Mouse (Mus musculus): ENCODE data around the gene Cpne2. TPM values are rescaled to one million over a fixed set of nuclear protein-coding genes. Genes with fewer than 3 reads are reported as not detected.

Gene Cpne2
- total and polyA plus RNA-seq, 3 experiments, result 12.7 to 118 (median 29.3) TPM

- no peak for TF ChIP-seq E2F4 (IDR thresholded peaks at IDR 0.05; ENCODE audit: insufficient replicate concordance, low read depth, low read length)
- TF ChIP-seq MEF2A (IDR thresholded peaks at IDR 0.05; ENCODE audit: borderline replicate concordance, low read depth, low read length), result no peak
- no peak for TF ChIP-seq POLR2A (IDR thresholded peaks at IDR 0.05; ENCODE audit: low read depth, low read length)
- TF ChIP-seq PAX5 (IDR thresholded peaks at IDR 0.05; ENCODE audit: low read length), result no peak
- TF ChIP-seq MAFK (IDR thresholded peaks at IDR 0.05; ENCODE audit: insufficient replicate concordance, low read length), result no peak
- TF ChIP-seq UBTF (IDR thresholded peaks at IDR 0.05; ENCODE audit: low read depth, low read length), result no peak
- TF ChIP-seq CHD2 (IDR thresholded peaks at IDR 0.05; ENCODE audit: low read length), result no peak
- no peak for TF ChIP-seq ELF1 (IDR thresholded peaks at IDR 0.05; ENCODE audit: low read depth, low read length)
- peaks cover 11% of the 10 kb centered on the region in 2 experiments for H3K36me3 ChIP-seq (replicated peaks in 1 of 2; ENCODE audit: control insufficient read depth in 1 of 2, insufficient read depth in 1 of 2, low read length in 1 of 2)
- no peak overlapping the region for H3K27ac ChIP-seq (ENCODE audit: insufficient read depth, low read depth)
- H3K4me3 ChIP-seq (replicated peaks in 1 of 3; ENCODE audit: low read depth in 2 of 3, low read length in 2 of 3, poor library complexity in 1 of 3), result no peak overlapping the region
- no peak overlapping the region for H3K9ac ChIP-seq (ENCODE audit: insufficient read depth, low read depth)
- dilution Hi-C loops (cut with MboI; ENCODE audit: extremely low pct_ligation_motif_present, extremely low pct_unique_long_range_greater_than_20kb, low sequenced_read_pairs) (no loop called here), in situ Hi-C loops (cut with MboI; ENCODE audit: low pct_ligation_motif_present, low pct_unique_long_range_greater_than_20kb, low sequenced_read_pairs) (no loop called here)
- H3K4me2 ChIP-seq (ENCODE audit: insufficient read depth, low read depth, poor library complexity, severe bottlenecking), result no peak overlapping the region
- no peak for DNase-seq (ENCODE audit: extremely low read depth)
- H3K9me3 ChIP-seq (replicated peaks; ENCODE audit: low read length), result no peaks in the 10 kb centered on the region
- no peaks in the 10 kb centered on the region for H3K27me3 ChIP-seq (replicated peaks)
- H3K4me1 ChIP-seq (ENCODE audit: control insufficient read depth in 1 of 2, insufficient read depth in 2 of 2), result peaks cover 37 to 45% of the 10 kb centered on the region in 2 experiments
- H3K79me2 ChIP-seq (replicated peaks; ENCODE audit: control insufficient read depth, extremely low read depth, insufficient read depth, poor library complexity, severe bottlenecking), result no peaks in the 10 kb centered on the region
These were observed 16.3 kb downstream of the Cpne2 start for GRCm38 (mm10) chr8:94549041-94549440.

- in situ Hi-C loops (cut with MboI; ENCODE audit: low pct_ligation_motif_present, low pct_unique_long_range_greater_than_20kb, low sequenced_read_pairs), result no loop called here
- H3K4me1 ChIP-seq (ENCODE audit: control insufficient read depth in 1 of 2, insufficient read depth in 2 of 2), result peaks cover 32 to 44% of the 10 kb centered on the region in 2 experiments
- H3K27ac ChIP-seq (ENCODE audit: insufficient read depth, low read depth), result no peak overlapping the region
- H3K27me3 ChIP-seq (replicated peaks), result no peaks in the 10 kb centered on the region
- H3K4me3 ChIP-seq (replicated peaks in 1 of 3; ENCODE audit: low read depth in 2 of 3, low read length in 2 of 3, poor library complexity in 1 of 3), result no peak overlapping the region
- TF ChIP-seq ZKSCAN1 (IDR thresholded peaks at IDR 0.05; ENCODE audit: borderline replicate concordance, low read depth, low read length) (no peak), MAX (IDR thresholded peaks at IDR 0.05; ENCODE audit: low read length) (no peak), UBTF (IDR thresholded peaks at IDR 0.05; ENCODE audit: low read depth, low read length) (no peak), E2F4 (IDR thresholded peaks at IDR 0.05; ENCODE audit: insufficient replicate concordance, low read depth, low read length) (no peak), BHLHE40 (IDR thresholded peaks at IDR 0.05; ENCODE audit: low read depth, low read length) (no peak), ELF1 (IDR thresholded peaks at IDR 0.05; ENCODE audit: low read depth, low read length) (no peak)
- no peak overlapping the region for H3K4me2 ChIP-seq (ENCODE audit: insufficient read depth, low read depth, poor library complexity, severe bottlenecking)
- peaks cover 11 to 13% of the 10 kb centered on the region in 2 experiments for H3K36me3 ChIP-seq (replicated peaks in 1 of 2; ENCODE audit: control insufficient read depth in 1 of 2, insufficient read depth in 1 of 2, low read length in 1 of 2)
- no peak for DNase-seq (ENCODE audit: extremely low read depth)
- no peak overlapping the region for H3K9ac ChIP-seq (ENCODE audit: insufficient read depth, low read depth)
- no peaks in the 10 kb centered on the region for H3K79me2 ChIP-seq (replicated peaks; ENCODE audit: control insufficient read depth, extremely low read depth, insufficient read depth, poor library complexity, severe bottlenecking)
- dilution Hi-C loops (cut with MboI; ENCODE audit: extremely low pct_ligation_motif_present, extremely low pct_unique_long_range_greater_than_20kb, low sequenced_read_pairs), result no loop called here
- no peaks in the 10 kb centered on the region for H3K9me3 ChIP-seq (replicated peaks; ENCODE audit: low read length)
These were observed 16.7 kb downstream of the Cpne2 start for GRCm38 (mm10) chr8:94549482-94549881.

DNA sequence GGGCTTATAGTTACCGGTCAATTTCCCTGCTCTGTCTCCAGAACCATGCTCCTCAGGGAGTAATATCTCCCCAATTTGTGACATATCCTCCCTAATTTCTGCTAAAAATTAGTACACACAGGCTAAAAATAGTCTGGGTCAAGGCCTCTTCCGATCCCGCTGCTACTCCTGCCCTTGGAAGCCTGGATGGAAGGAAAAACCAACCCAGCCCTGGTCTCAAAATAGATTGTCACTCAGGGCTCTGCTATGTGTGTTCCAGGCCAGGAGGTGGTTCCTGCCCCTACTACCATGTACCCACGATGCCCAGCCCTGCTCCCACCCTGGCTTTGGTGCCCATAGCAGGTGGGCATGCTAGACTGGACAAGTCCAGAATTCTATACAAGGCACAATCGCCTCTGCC is 17.2 kb downstream of the Cpne2 start:
- H3K4me3 ChIP-seq (replicated peaks in 1 of 3; ENCODE audit: low read depth in 2 of 3, low read length in 2 of 3, poor library complexity in 1 of 3), result no peak overlapping the region
- H3K4me2 ChIP-seq (ENCODE audit: insufficient read depth, low read depth, poor library complexity, severe bottlenecking), result no peak overlapping the region
- no peak overlapping the region for H3K27ac ChIP-seq (ENCODE audit: insufficient read depth, low read depth)
- H3K27me3 ChIP-seq (replicated peaks), result no peaks in the 10 kb centered on the region
- H3K36me3 ChIP-seq (replicated peaks in 1 of 2; ENCODE audit: control insufficient read depth in 1 of 2, insufficient read depth in 1 of 2, low read length in 1 of 2), result peaks cover 15 to 16% of the 10 kb centered on the region in 2 experiments
- no peaks in the 10 kb centered on the region for H3K79me2 ChIP-seq (replicated peaks; ENCODE audit: control insufficient read depth, extremely low read depth, insufficient read depth, poor library complexity, severe bottlenecking)
- no peaks in the 10 kb centered on the region for H3K9me3 ChIP-seq (replicated peaks; ENCODE audit: low read length)
- H3K9ac ChIP-seq (ENCODE audit: insufficient read depth, low read depth), result no peak overlapping the region
- in situ Hi-C loops (cut with MboI; ENCODE audit: low pct_ligation_motif_present, low pct_unique_long_range_greater_than_20kb, low sequenced_read_pairs), result no loop called here
- dilution Hi-C loops (cut with MboI; ENCODE audit: extremely low pct_ligation_motif_present, extremely low pct_unique_long_range_greater_than_20kb, low sequenced_read_pairs), result no loop called here
- TF ChIP-seq KAT2A (IDR thresholded peaks at IDR 0.05; ENCODE audit: insufficient replicate concordance, low read length), result no peak
- peaks cover 30 to 49% of the 10 kb centered on the region in 2 experiments for H3K4me1 ChIP-seq (ENCODE audit: control insufficient read depth in 1 of 2, insufficient read depth in 2 of 2)
- no peak for DNase-seq (ENCODE audit: extremely low read depth)
